Mouse (Mus musculus): ENCODE data around the gene Plxnc1. TPM values are rescaled to one million over a fixed set of nuclear protein-coding genes. Genes with fewer than 3 reads are reported as not detected.
A peak's percentile ranks its signal among the peaks of the same experiment; 100 is the strongest.

Gene Plxnc1
- polyA plus RNA-seq, 1 experiment from 2014 or later = 1.8 TPM

GRCm38 (mm10) chr10:94905219-94905618 lies 39.4 kb downstream of the Plxnc1 start:
- H3K4me2 ChIP-seq = no peak overlapping the region
- H3K27me3 ChIP-seq = 0 out of 2 replicates have a peak, but pooled peaks cover 3% of the 10 kb centered on the region
- no peak overlapping the region for H3K27ac ChIP-seq
- WGBS = 32% methylated on average over 5 of the region's 5 CpGs
- H3K9ac ChIP-seq = no peak overlapping the region
- no peak overlapping the region for H3K4me3 ChIP-seq
- no peak for ATAC-seq (ENCODE audit: insufficient number of reproducible peaks, low FRiP score, low TSS enrichment, low read depth)
- H3K36me3 ChIP-seq = no peaks in the 10 kb centered on the region
- 0 out of 2 replicates have a peak, but pooled peaks cover 2% of the 10 kb centered on the region for H3K4me1 ChIP-seq
- H3K9me3 ChIP-seq = no peaks in the 10 kb centered on the region

- Histone ChIP-seq H3K27ac (no peak overlapping the region), H3K4me2 (no peak overlapping the region), H3K9ac (no peak overlapping the region), H3K36me3 (no peaks in the 10 kb centered on the region), H3K9me3 (no peaks in the 10 kb centered on the region), H3K4me3 (no peak overlapping the region), H3K27me3 (no peaks in the 10 kb centered on the region), H3K4me1 (peaks cover 3% of the 10 kb centered on the region; the same call in 1 of the 2 replicates)
- no peak for ATAC-seq (ENCODE audit: insufficient number of reproducible peaks, low FRiP score, low TSS enrichment, low read depth)
- WGBS = 79% methylated on average over 6 of the region's 6 CpGs
These were observed 47.7 kb downstream of the Plxnc1 start for GRCm38 (mm10) chr10:94896950-94897349.

GRCm38 (mm10) chr10:94896311-94896710 lies 48.3 kb downstream of the Plxnc1 start:
- 75% methylated on average over 2 of the region's 2 CpGs for WGBS
- no peak overlapping the region for H3K4me3 ChIP-seq
- no peak for ATAC-seq (ENCODE audit: insufficient number of reproducible peaks, low FRiP score, low TSS enrichment, low read depth)
- no peaks in the 10 kb centered on the region for H3K9me3 ChIP-seq
- H3K36me3 ChIP-seq = no peaks in the 10 kb centered on the region
- H3K9ac ChIP-seq = no peak overlapping the region
- peaks cover 3% of the 10 kb centered on the region; the same call in 1 of the 2 replicates for H3K4me1 ChIP-seq
- H3K27me3 ChIP-seq = no peaks in the 10 kb centered on the region
- H3K4me2 ChIP-seq = no peak overlapping the region
- no peak overlapping the region for H3K27ac ChIP-seq

GRCm38 (mm10) chr10:94895876-94896275 lies 48.8 kb downstream of the Plxnc1 start:
- Histone ChIP-seq H3K9ac (no peak overlapping the region), H3K27me3 (no peaks in the 10 kb centered on the region), H3K27ac (no peak overlapping the region), H3K9me3 (no peaks in the 10 kb centered on the region), H3K4me1 (peaks cover 3% of the 10 kb centered on the region; the same call in 1 of the 2 replicates), H3K36me3 (no peaks in the 10 kb centered on the region), H3K4me3 (no peak overlapping the region), H3K4me2 (no peak overlapping the region)
- no peak for ATAC-seq (ENCODE audit: insufficient number of reproducible peaks, low FRiP score, low TSS enrichment, low read depth)
- 89% methylated on average over 3 of the region's 3 CpGs for WGBS

GRCm38 (mm10) chr10:94889735-94890134 lies 54.9 kb downstream of the Plxnc1 start:
- no peak overlapping the region for H3K9ac ChIP-seq
- no peak overlapping the region for H3K27ac ChIP-seq
- 60% methylated on average over 4 of the region's 4 CpGs for WGBS
- no peak overlapping the region for H3K4me3 ChIP-seq
- no peak overlapping the region for H3K4me2 ChIP-seq
- no peaks in the 10 kb centered on the region for H3K36me3 ChIP-seq
- H3K4me1 ChIP-seq = peaks cover 3% of the 10 kb centered on the region; the same call in 1 of the 2 replicates
- H3K27me3 ChIP-seq = no peaks in the 10 kb centered on the region
- H3K9me3 ChIP-seq = no peaks in the 10 kb centered on the region
- ATAC-seq (ENCODE audit: insufficient number of reproducible peaks, low FRiP score, low TSS enrichment, low read depth) = no peak

GRCm38 (mm10) chr10:94883216-94883615 lies 61.4 kb downstream of the Plxnc1 start:
- no peaks in the 10 kb centered on the region for H3K4me1 ChIP-seq
- H3K9me3 ChIP-seq = no peaks in the 10 kb centered on the region
- H3K27ac ChIP-seq = no peak overlapping the region
- no peak overlapping the region for H3K9ac ChIP-seq
- WGBS = 73% methylated on average over 6 of the region's 6 CpGs
- H3K36me3 ChIP-seq = no peaks in the 10 kb centered on the region
- ATAC-seq (ENCODE audit: insufficient number of reproducible peaks, low FRiP score, low TSS enrichment, low read depth) = no peak
- H3K4me3 ChIP-seq = no peak overlapping the region
- no peak overlapping the region for H3K4me2 ChIP-seq
- no peaks in the 10 kb centered on the region for H3K27me3 ChIP-seq

- WGBS = 85% methylated on average over 5 of the region's 5 CpGs
- H3K4me3 ChIP-seq = no peak overlapping the region
- H3K27ac ChIP-seq = no peak overlapping the region
- no peak overlapping the region for H3K4me2 ChIP-seq
- no peaks in the 10 kb centered on the region for H3K9me3 ChIP-seq
- H3K27me3 ChIP-seq = no peaks in the 10 kb centered on the region
- peaks cover 10% of the 10 kb centered on the region for H3K4me1 ChIP-seq
- no peaks in the 10 kb centered on the region for H3K36me3 ChIP-seq
- ATAC-seq (ENCODE audit: insufficient number of reproducible peaks, low FRiP score, low TSS enrichment, low read depth) = no peak
- no peak overlapping the region for H3K9ac ChIP-seq
These were observed 73.1 kb downstream of the Plxnc1 start for GRCm38 (mm10) chr10:94871506-94871905.

GRCm38 (mm10) chr10:94871102-94871501 lies 73.5 kb downstream of the Plxnc1 start:
- no peaks in the 10 kb centered on the region for H3K9me3 ChIP-seq
- 80% methylated on average over 7 of the region's 7 CpGs for WGBS
- no peak overlapping the region for H3K4me3 ChIP-seq
- ATAC-seq (ENCODE audit: insufficient number of reproducible peaks, low FRiP score, low TSS enrichment, low read depth) = no peak
- no peak overlapping the region for H3K27ac ChIP-seq
- no peaks in the 10 kb centered on the region for H3K36me3 ChIP-seq
- H3K9ac ChIP-seq = no peak overlapping the region
- no peaks in the 10 kb centered on the region for H3K27me3 ChIP-seq
- peaks cover 12% of the 10 kb centered on the region for H3K4me1 ChIP-seq
- H3K4me2 ChIP-seq = no peak overlapping the region

GRCm38 (mm10) chr10:94866995-94867856 lies 77.4 kb downstream of the Plxnc1 start:
- ATAC-seq (ENCODE audit: insufficient number of reproducible peaks, low FRiP score, low TSS enrichment, low read depth) = no peak
- H3K27ac ChIP-seq = 0 out of 2 replicates have a peak overlapping the region, but pooled peaks have one; percentile 9
- WGBS = 51% methylated on average over 12 of the region's 12 CpGs

GRCm38 (mm10) chr10:94865206-94865605 lies 79.4 kb downstream of the Plxnc1 start:
- Histone ChIP-seq H3K4me1 (peaks cover 13% of the 10 kb centered on the region), H3K27me3 (no peaks in the 10 kb centered on the region), H3K4me2 (no peak overlapping the region), H3K27ac (no peak overlapping the region), H3K36me3 (no peaks in the 10 kb centered on the region), H3K9me3 (no peaks in the 10 kb centered on the region), H3K9ac (no peak overlapping the region), H3K4me3 (no peak overlapping the region)
- 56% methylated on average over 9 of the region's 9 CpGs for WGBS
- no peak for ATAC-seq (ENCODE audit: insufficient number of reproducible peaks, low FRiP score, low TSS enrichment, low read depth)

More at GRCm38 (mm10) chr10:94866995-94867856, 77.4 kb downstream of the Plxnc1 start:
- H3K4me2 ChIP-seq = no peak overlapping the region
- no peak overlapping the region for H3K9ac ChIP-seq
- H3K9me3 ChIP-seq = no peaks in the 10 kb centered on the region
- peaks cover 13% of the 10 kb centered on the region for H3K4me1 ChIP-seq
- H3K27me3 ChIP-seq = no peaks in the 10 kb centered on the region
- H3K36me3 ChIP-seq = no peaks in the 10 kb centered on the region
- no peak overlapping the region for H3K4me3 ChIP-seq

- Histone ChIP-seq H3K4me3 (no peak overlapping the region), H3K36me3 (no peaks in the 10 kb centered on the region), H3K4me1 (peaks cover 13% of the 10 kb centered on the region), H3K27ac (no peak overlapping the region), H3K4me2 (no peak overlapping the region), H3K9ac (no peak overlapping the region), H3K27me3 (no peaks in the 10 kb centered on the region), H3K9me3 (no peaks in the 10 kb centered on the region)
- ATAC-seq (ENCODE audit: insufficient number of reproducible peaks, low FRiP score, low TSS enrichment, low read depth) = no peak
- 67% methylated on average over 9 of the region's 9 CpGs for WGBS
These were observed 80.3 kb downstream of the Plxnc1 start for GRCm38 (mm10) chr10:94864199-94864928.

- Histone ChIP-seq H3K36me3 (no peaks in the 10 kb centered on the region), H3K9ac (no peak overlapping the region), H3K27ac (no peak overlapping the region), H3K27me3 (no peaks in the 10 kb centered on the region), H3K4me1 (peaks cover 13% of the 10 kb centered on the region), H3K9me3 (no peaks in the 10 kb centered on the region), H3K4me3 (no peak overlapping the region), H3K4me2 (no peak overlapping the region)
- no peak for ATAC-seq (ENCODE audit: insufficient number of reproducible peaks, low FRiP score, low TSS enrichment, low read depth)
- WGBS = 69% methylated on average over 9 of the region's 9 CpGs
These were observed 81.4 kb downstream of the Plxnc1 start for GRCm38 (mm10) chr10:94863251-94863650.
